Mouse (Mus musculus) adrenal gland, postnatal 10 days (tissue): ENCODE data around the gene Dchs1. TPM values are rescaled to one million over a fixed set of nuclear protein-coding genes. Genes with fewer than 3 reads are reported as not detected.
"Not testable (repeated sequence)": the region's sequence is repeated elsewhere in the genome, so short reads cannot be mapped to it uniquely, and the experiment has no call there.

Experiments used
- DNase-seq: peaks from one replicate; pipeline ENCODE4 v3.0.0; 2021; ENCODE audit warnings: mixed read lengths
- total RNA-seq, 2 experiments: library from RNA; stranded (reverse); gene quantifications; 2 replicates each; pipeline ENCODE4 v1.2.3; 2021

Gene Dchs1
- total RNA-seq, 2 experiments from 2014 or later: 11.8 to 17.1 TPM

GRCm38 (mm10) chr7:105783861-105784260 is 3.6 kb downstream of the Dchs1 start:
- DNase-seq: no peak

DNA sequence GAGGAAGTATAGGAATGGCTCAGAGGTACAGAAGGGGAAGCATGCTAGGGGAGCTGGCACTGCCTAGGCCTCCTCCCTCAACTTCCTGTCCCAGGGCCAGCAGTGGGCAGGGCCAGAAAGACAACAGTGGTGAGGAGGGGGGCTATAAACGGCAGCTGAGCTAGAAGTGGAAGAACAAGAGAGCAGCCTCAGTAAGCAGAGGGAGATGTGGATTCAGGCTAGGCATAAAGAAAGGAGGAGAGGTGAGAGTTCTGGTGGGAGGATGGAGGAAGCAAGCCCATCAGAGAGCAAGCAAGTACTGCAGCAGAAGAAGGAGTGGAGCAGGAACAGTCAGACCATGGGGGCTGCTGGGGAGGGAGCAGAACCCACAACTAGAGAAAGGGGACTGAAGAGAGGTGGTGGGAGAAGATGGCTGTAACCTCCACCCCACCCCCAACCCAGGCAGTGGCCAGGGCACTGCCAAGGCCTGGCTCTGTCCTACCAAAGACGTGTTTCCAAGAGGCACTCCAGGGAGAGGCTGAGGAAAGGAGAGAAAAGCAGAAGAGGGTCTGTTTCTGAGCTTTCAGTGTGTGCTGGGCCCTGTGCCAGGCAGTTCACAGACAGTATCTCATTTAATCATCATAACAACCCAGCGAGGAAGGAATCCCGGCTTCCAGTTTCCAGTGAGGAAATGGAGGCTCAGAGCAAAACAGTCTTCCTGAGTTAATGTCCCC is 8.7 kb downstream of the Dchs1 start:
- DNase-seq: no peak

- no peak for DNase-seq
These were observed 9.5 kb downstream of the Dchs1 start for GRCm38 (mm10) chr7:105777797-105778552.

DNA sequence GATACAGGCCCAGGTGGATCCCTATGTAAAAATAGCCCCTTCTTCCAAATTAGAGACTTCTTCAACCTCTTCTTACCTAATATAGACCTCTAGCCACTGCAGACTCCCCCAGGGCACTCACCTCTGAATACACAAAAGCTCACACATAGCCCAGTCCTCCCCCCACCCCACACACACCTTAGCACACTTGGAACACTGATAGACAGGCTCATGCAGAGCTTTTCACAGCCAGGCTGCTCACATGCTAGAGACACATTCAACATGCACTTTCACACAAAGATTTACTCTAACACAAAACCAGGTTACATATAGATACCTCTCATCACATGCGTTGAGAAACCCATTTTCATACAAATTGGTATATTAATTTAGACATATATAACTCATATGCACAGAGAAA is 10.1 kb downstream of the Dchs1 start:
- no peak for DNase-seq

DNA sequence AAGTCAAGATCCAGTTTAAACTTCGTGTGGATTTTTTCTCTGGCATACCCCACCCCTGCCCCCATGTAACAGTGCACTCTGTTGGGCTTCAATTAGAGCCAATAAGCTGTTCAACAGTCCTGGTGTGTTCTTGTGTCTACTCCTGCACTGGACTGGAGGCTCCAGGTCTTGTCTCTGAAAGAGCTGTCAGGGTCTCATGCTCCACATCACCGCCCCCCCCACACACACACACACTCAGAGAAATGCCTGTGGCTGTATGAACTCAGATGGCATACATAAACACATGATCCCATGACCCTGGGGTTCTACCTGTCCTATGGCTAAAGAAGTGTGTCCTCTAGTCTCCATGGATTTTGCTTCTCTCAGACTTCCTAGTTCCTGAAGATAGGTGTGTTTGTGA is 11.4 kb downstream of the Dchs1 start:
- no peak for DNase-seq

DNA sequence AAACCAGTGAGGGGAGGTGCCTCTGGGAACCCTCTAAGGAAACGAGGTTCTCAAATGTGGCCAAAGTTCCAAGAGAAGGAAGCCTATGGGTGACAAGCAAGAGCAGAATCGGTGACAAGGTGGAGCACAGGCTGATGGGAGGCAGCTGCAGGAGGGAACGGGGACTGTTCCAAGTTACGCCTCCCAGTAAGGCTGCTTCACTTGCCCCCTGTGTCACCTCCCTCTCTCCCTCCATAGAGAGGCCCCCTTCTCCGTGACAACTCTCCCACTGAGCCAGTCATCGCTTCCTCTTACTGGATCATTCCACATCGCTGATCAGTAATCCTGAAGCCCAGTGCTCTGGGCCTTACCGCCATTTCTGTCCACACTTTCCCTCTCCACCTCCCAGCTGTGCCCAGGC is 12.8 kb downstream of the Dchs1 start:
- DNase-seq: no peak

- no peak for DNase-seq
These were observed 14.4 kb downstream of the Dchs1 start for GRCm38 (mm10) chr7:105773041-105773440.

- DNase-seq: no peak
These were observed 15.1 kb downstream of the Dchs1 start for GRCm38 (mm10) chr7:105772331-105772730.

DNA sequence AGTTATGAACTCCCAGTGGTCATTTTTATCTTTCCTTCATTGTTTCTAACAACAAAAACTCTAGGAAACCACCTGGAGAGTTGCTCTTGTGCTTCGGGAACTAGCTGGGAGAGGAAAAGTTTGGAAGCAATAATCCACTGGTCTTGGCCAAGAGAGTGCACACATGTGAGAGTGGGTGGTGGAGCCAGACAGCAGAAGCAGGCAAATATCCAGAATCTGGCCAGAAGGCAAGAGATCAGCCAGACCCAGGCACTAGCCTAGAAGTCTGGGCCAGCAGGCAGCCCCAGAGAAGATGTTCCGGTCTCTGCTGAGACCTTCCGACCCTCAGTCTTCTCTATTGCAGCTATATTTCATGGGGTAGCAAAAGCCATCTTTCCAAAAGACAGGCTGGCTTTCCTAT is 17.5 kb downstream of the Dchs1 start:
- DNase-seq: no peak

DNA sequence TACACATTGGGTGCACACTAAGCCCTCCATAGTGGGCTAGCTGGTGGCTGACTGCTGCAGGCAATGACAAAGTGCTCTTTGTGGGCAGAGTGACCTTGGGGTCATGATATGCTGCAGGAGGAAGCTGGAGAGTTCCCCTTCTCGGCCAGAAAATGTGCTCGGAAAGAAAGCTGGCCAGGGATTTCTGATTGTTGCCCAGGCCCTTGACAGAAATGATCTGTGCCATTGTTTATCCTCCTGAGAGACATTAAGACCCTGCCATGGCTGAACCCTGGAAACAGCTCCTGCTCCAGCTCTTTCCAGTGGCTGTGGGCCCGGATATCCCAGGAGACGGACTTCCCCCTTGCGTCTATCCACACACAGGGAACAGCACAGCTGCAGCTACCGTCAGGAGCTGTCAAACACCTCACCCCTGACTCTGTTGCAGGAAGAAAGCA is 19.7 kb downstream of the Dchs1 start:
- peak; percentile 58 for DNase-seq

DNA sequence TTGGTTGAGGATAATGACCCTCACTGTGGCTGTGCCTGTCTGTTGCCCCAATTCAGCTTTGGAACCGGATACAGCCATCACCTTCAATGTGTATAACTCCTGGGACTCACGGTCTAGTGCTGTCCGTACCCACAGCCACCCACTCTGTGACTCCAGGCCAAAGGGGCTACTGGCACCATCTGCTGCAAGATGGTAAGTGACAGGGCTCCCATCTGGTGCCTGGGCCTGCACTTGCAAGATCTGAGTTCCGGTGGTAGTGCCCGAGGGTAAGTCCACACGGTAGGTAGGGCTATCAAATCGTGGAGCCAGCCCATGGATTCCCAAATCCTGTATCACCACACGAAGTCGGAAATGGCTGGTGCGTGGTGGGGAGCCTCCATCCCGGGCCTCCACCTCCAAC is 23.1 kb downstream of the Dchs1 start:
- no peak for DNase-seq

GRCm38 (mm10) chr7:105762517-105763270 is 24.8 kb downstream of the Dchs1 start:
- no peak for DNase-seq

- peak; percentile 37 for DNase-seq
These were observed 25.5 kb downstream of the Dchs1 start for GRCm38 (mm10) chr7:105761813-105762484.

- DNase-seq: no peak
These were observed 34.2 kb downstream of the Dchs1 start for GRCm38 (mm10) chr7:105753281-105753680.

GRCm38 (mm10) chr7:105752716-105753115 is 34.7 kb downstream of the Dchs1 start:
- DNase-seq: peak; percentile 46

- peak; percentile 92 for DNase-seq
These were observed 35.7 kb downstream of the Dchs1 start, which contains the start of gene Tpp1 for GRCm38 (mm10) chr7:105751491-105752433. TSS of gene Tpp1 (minus strand) at chr7:105752235.

- DNase-seq: no peak
These were observed 39.7 kb downstream of the Dchs1 start for GRCm38 (mm10) chr7:105747776-105748175.

- peak; percentile 92 for DNase-seq
These were observed 43.4 kb downstream of the Dchs1 start, which contains the start of gene Taf10 for GRCm38 (mm10) chr7:105743926-105744590. TSS of gene Taf10 (minus strand) at chr7:105744361.

DNA sequence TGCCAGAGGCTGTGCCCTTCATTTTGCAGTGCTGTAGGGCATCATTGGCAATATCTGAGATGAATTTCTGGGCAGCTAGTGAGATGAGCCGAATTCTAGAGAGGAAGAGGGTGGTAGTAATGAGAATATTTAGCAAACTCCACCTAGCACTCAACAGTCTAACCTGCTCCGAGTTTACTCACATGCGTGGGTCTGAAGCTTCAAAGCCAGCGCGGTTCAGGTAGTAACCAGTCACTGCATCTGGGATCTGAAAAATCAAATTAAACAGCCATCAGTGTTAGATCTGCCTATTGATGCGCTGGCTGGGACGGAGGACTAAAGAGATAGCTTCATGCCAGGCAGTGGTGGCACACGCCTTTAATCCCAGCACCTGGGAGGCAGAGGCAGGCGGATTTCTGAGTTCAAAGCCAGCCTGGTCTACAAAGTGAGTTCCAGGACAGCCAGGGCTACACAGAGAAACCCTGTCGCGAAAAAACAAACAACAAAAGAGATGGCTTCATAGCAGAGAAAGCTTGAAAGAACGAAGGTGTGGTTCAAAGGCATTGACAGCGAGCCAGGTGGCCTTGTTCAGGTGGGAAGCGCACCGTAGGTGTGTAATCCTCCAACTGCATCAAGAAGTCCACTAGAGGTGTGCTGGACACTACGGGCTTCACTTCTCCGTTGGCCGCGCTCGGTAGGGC is 44.1 kb downstream of the Dchs1 start:
- DNase-seq: not testable (repeated sequence)
